Mouse (Mus musculus): ENCODE data around the gene 1700020D05Rik. TPM values are rescaled to one million over a fixed set of nuclear protein-coding genes. Genes with fewer than 3 reads are reported as not detected.
"Not testable (repeated sequence)": the region's sequence is repeated elsewhere in the genome, so short reads cannot be mapped to it uniquely, and the experiment has no call there.

Gene 1700020D05Rik
- polyA plus RNA-seq, 1 experiment from 2014 or later, result not detected

DNA sequence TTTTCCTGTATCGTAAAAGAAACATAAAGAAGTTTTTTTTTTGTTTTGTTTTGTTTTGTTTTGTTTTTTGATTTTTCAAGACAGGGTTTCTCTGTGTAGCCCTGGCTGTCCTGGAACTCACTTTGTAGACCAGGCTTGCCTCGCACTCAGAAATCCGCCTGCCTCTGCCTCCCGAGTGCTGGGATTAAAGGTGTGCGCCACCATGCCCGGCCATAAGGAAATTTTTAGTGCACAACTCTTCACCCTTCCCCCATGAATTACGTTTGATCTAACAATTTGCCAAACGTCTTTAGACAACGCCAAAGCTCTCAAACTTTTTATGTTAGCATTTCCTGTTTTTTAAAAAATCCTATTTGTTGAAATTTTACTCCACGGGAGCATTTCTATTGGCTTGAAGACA, 13.9 kb downstream of the 1700020D05Rik start:
- not testable (repeated sequence) for H3K9ac ChIP-seq (ENCODE audit: low read length); H3K9me3 ChIP-seq (replicated peaks; ENCODE audit: control insufficient read depth, low read length); ATAC-seq (replicated peaks; ENCODE audit: extremely low read depth, insufficient read depth, low FRiP score); H3K27me3 ChIP-seq (ENCODE audit: control insufficient read depth, insufficient read depth, low read length)
- H3K27ac ChIP-seq (ENCODE audit: low read length), result peak overlapping the region; percentile 100
- H3K4me3 ChIP-seq (ENCODE audit: low read length), result peak overlapping the region; percentile 95
- WGBS, result 44% methylated on average over 10 of the region's 10 CpGs
- H3K36me3 ChIP-seq (ENCODE audit: control insufficient read depth, insufficient read depth), result peaks cover 30% of the 10 kb centered on the region
- peaks cover 34% of the 10 kb centered on the region for H3K4me1 ChIP-seq (ENCODE audit: control insufficient read depth, insufficient read depth, low read length)
- H3K4me2 ChIP-seq (ENCODE audit: low read depth, low read length), result peak overlapping the region; percentile 71

DNA sequence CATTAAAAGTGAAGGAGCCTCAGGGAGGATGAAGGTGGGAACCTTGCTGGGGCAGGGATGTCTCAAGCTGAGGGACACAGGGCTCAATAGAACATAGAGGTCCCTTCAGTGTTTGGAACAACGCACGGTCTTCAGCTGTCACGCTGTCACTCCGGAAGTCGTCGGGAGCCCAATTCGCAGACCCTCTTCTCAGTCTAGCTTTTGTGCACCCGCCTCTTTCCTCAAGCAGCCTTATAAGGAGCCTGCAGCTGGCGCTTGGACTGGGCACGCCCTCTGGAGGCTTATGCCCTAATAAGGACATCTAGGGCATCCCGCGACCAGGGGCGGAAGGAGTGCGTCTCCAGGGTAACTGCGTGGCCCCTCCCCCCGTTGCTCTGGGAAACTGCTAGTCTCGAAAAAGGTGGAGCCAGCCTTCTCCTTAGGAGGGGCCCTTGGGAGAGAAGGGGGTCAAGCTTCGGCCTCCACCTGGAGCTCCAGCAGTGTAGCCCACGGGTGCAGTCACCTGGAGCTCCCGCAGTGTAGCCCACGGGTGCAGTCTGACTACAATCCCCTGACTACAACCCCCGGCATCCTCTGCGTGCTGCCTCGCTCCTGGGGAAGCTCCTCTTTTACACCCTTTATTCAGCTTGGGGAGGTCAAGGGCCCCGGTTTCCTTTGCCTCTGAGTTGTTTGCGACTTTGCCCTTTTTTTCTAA, 14.6 kb downstream of the 1700020D05Rik start:
- under 1% methylated on average over 26 of the region's 26 CpGs for WGBS
- peak; percentile 77 for ATAC-seq (replicated peaks; ENCODE audit: extremely low read depth, insufficient read depth, low FRiP score)

DNA sequence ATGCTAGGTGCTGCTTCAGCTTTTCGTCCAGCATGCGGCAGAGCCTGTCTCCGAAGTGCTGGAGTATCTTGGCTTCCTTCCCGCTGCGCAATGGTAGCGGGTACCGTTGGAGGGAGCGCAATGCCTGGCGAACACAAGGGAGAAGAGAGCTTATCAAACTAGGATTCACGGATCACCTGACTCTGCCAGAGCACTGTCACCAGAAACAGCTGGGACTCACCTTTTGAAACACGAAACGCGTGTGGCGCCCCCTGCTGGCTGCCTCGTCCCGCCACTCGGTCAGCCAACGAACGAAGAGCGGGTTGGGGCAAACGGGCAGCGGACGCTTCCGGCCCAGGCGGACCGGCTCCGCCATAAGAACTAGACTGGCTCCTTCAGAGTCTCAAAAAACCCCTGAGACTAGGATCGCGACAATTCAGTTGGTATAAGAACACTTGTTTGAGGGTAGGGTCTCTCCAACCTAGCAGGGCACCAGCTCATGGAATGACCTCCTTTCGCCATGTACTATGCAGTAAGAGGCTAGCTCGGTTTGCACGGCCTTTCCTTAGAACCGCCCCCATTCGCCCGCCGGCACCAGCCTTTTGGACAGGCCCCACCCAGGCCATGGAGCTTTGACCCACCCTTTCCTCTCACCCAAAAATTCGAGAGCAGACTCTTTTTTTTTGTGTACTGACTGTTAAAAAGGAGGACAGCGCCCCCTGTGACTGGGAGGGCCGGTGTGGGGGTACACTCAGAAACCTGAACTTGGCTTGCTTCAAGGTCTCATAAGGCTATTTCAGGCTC, 15.6 kb downstream of the 1700020D05Rik start, which contains the start of gene Mus81:
Mus81 (minus strand) TSS at position 635 of the 783 bp plus-strand sequence.
- WGBS, result under 1% methylated on average over 39 of the region's 39 CpGs
- Histone ChIP-seq H3K4me2 (ENCODE audit: low read depth, low read length) (peak within 1 kb of the TSS; percentile 71), H3K27ac (ENCODE audit: low read length) (peak within 1 kb of the TSS; percentile 100), H3K27me3 (ENCODE audit: control insufficient read depth, insufficient read depth, low read length) (no peaks in the 10 kb centered on the region), H3K4me3 (ENCODE audit: low read length) (peak within 1 kb of the TSS; percentile 69), H3K36me3 (ENCODE audit: control insufficient read depth, insufficient read depth) (peaks cover 15% of the 10 kb centered on the region), H3K4me1 (ENCODE audit: control insufficient read depth, insufficient read depth, low read length) (peaks cover 32% of the 10 kb centered on the region), H3K9ac (ENCODE audit: low read length) (peak within 1 kb of the TSS; percentile 83), H3K9me3 (replicated peaks; ENCODE audit: control insufficient read depth, low read length) (no peaks in the 10 kb centered on the region)
- peak; percentile 68 for ATAC-seq (replicated peaks; ENCODE audit: extremely low read depth, insufficient read depth, low FRiP score)

More for the DNA sequence above, 14.6 kb downstream of the 1700020D05Rik start:
- peak overlapping the region; percentile 83 for H3K9ac ChIP-seq (ENCODE audit: low read length)
- no peaks in the 10 kb centered on the region for H3K9me3 ChIP-seq (replicated peaks; ENCODE audit: control insufficient read depth, low read length)
- H3K4me3 ChIP-seq (ENCODE audit: low read length), result peak overlapping the region; percentile 69
- H3K27me3 ChIP-seq (ENCODE audit: control insufficient read depth, insufficient read depth, low read length), result no peaks in the 10 kb centered on the region
- peaks cover 34% of the 10 kb centered on the region for H3K4me1 ChIP-seq (ENCODE audit: control insufficient read depth, insufficient read depth, low read length)
- peaks cover 23% of the 10 kb centered on the region for H3K36me3 ChIP-seq (ENCODE audit: control insufficient read depth, insufficient read depth)
- peak overlapping the region; percentile 100 for H3K27ac ChIP-seq (ENCODE audit: low read length)
- H3K4me2 ChIP-seq (ENCODE audit: low read depth, low read length), result peak overlapping the region; percentile 71

DNA sequence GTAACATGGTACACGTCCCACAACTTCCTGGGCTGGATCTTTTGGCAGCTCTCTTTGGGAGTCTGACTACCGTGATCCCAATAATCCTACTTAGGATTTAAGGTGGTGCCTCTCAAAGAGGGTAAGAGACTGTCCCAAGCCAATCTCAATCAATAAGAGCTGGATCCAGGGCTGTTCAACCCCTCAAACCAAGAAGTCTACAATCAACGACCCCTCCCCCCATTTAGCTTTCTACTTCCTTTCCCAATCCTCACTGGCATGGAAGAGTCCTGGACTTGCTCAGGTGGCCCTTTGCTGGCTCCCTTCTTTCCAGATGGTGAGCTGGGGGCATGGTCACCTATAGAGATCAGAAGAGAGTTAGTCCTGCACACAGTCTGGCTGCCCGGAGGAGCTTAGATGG, 16.8 kb downstream of the 1700020D05Rik start:
- Histone ChIP-seq H3K9me3 (replicated peaks; ENCODE audit: control insufficient read depth, low read length) (no peaks in the 10 kb centered on the region), H3K4me2 (ENCODE audit: low read depth, low read length) (peak overlapping the region; percentile 17; the same call in 1 of the 2 replicates), H3K27me3 (ENCODE audit: control insufficient read depth, insufficient read depth, low read length) (no peaks in the 10 kb centered on the region), H3K4me3 (ENCODE audit: low read length) (no peak overlapping the region; the same call in 1 of the 2 replicates), H3K4me1 (ENCODE audit: control insufficient read depth, insufficient read depth, low read length) (peaks cover 21% of the 10 kb centered on the region), H3K9ac (ENCODE audit: low read length) (no peak overlapping the region), H3K27ac (ENCODE audit: low read length) (no peak overlapping the region), H3K36me3 (ENCODE audit: control insufficient read depth, insufficient read depth) (peaks cover 21% of the 10 kb centered on the region)
- 77% methylated on average over 4 of the region's 4 CpGs for WGBS
- no peak for ATAC-seq (replicated peaks; ENCODE audit: extremely low read depth, insufficient read depth, low FRiP score)

DNA sequence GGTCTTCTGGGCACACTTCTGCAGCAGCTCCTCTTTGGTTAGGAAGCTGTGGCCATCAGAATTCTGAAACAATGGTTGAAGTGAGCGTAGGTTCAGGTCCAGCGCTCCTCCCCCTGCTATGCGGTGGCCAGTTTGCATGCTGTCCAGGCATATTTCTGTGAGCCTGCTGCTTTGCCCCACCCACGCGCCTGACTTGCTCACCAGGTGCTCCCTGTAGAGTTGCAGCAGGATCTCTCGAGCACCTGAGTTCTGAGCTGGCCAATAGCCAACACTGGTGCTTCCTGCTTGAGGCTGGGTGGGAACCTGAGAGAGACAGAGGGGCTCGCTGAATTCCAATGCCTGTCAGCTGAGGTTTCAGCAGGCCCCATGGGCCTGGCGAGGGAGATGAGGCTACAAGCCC, 17.3 kb downstream of the 1700020D05Rik start:
- H3K36me3 ChIP-seq (ENCODE audit: control insufficient read depth, insufficient read depth), result peaks cover 25% of the 10 kb centered on the region
- no peak overlapping the region for H3K27ac ChIP-seq (ENCODE audit: low read length)
- ATAC-seq (replicated peaks; ENCODE audit: extremely low read depth, insufficient read depth, low FRiP score), result no peak
- WGBS, result 80% methylated on average over 8 of the region's 8 CpGs
- H3K9ac ChIP-seq (ENCODE audit: low read length), result no peak overlapping the region
- no peak overlapping the region for H3K4me2 ChIP-seq (ENCODE audit: low read depth, low read length)
- H3K4me3 ChIP-seq (ENCODE audit: low read length), result no peak overlapping the region
- H3K27me3 ChIP-seq (ENCODE audit: control insufficient read depth, insufficient read depth, low read length), result no peaks in the 10 kb centered on the region
- H3K9me3 ChIP-seq (replicated peaks; ENCODE audit: control insufficient read depth, low read length), result no peaks in the 10 kb centered on the region
- H3K4me1 ChIP-seq (ENCODE audit: control insufficient read depth, insufficient read depth, low read length), result peaks cover 20% of the 10 kb centered on the region

DNA sequence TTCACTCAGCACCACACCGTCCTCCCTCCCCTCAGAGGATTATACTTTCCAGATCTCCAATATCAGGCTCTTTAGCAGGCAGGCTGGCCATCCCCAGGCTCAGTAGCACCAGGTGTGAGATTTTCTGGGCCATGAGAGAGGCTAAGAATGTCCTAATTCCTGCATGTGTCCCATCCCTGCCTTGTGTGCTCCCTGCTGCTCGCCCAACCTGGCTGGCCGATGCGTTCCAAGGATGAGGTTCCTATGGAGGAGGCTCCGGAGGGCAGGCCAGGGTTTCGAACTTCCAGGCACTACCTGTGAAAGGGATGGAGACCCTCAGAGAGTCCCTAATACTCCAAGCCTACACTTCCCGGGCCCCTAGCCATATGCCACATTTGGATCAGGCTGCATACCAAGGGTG, 17.8 kb downstream of the 1700020D05Rik start:
- WGBS, result 91% methylated on average over 7 of the region's 7 CpGs
- Histone ChIP-seq H3K27ac (ENCODE audit: low read length) (no peak overlapping the region), H3K9ac (ENCODE audit: low read length) (no peak overlapping the region), H3K4me1 (ENCODE audit: control insufficient read depth, insufficient read depth, low read length) (peaks cover 20% of the 10 kb centered on the region), H3K4me2 (ENCODE audit: low read depth, low read length) (no peak overlapping the region), H3K36me3 (ENCODE audit: control insufficient read depth, insufficient read depth) (peaks cover 26% of the 10 kb centered on the region), H3K9me3 (replicated peaks; ENCODE audit: control insufficient read depth, low read length) (no peaks in the 10 kb centered on the region), H3K27me3 (ENCODE audit: control insufficient read depth, insufficient read depth, low read length) (no peaks in the 10 kb centered on the region), H3K4me3 (ENCODE audit: low read length) (no peak overlapping the region)
- no peak for ATAC-seq (replicated peaks; ENCODE audit: extremely low read depth, insufficient read depth, low FRiP score)

DNA sequence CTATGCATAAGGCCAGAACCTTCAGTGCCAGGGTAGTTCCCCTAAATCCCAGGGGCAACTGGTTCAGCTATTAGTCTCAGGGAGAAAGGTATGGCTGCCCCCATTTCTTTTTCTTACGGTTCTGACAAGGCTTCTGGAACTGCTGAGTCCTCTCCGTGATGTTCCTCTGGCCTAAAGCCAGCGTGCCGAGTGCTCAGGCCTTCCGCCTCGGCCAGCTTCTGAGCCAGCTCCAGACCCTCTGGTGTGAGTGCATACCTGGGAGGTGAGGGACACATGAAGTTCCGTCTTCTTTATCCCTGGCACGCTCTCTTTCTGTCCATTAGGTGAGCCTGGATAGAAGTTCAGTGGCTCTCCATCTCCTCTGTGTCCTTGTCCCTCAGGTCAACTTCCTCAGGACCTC, 18.2 kb downstream of the 1700020D05Rik start:
- peaks cover 20% of the 10 kb centered on the region for H3K4me1 ChIP-seq (ENCODE audit: control insufficient read depth, insufficient read depth, low read length)
- no peak overlapping the region for H3K27ac ChIP-seq (ENCODE audit: low read length)
- no peak overlapping the region for H3K9ac ChIP-seq (ENCODE audit: low read length)
- H3K4me2 ChIP-seq (ENCODE audit: low read depth, low read length), result no peak overlapping the region
- no peak for ATAC-seq (replicated peaks; ENCODE audit: extremely low read depth, insufficient read depth, low FRiP score)
- peaks cover 29% of the 10 kb centered on the region for H3K36me3 ChIP-seq (ENCODE audit: control insufficient read depth, insufficient read depth)
- H3K4me3 ChIP-seq (ENCODE audit: low read length), result no peak overlapping the region
- H3K9me3 ChIP-seq (replicated peaks; ENCODE audit: control insufficient read depth, low read length), result no peaks in the 10 kb centered on the region
- no peaks in the 10 kb centered on the region for H3K27me3 ChIP-seq (ENCODE audit: control insufficient read depth, insufficient read depth, low read length)
- WGBS, result 87% methylated on average over 8 of the region's 8 CpGs

DNA sequence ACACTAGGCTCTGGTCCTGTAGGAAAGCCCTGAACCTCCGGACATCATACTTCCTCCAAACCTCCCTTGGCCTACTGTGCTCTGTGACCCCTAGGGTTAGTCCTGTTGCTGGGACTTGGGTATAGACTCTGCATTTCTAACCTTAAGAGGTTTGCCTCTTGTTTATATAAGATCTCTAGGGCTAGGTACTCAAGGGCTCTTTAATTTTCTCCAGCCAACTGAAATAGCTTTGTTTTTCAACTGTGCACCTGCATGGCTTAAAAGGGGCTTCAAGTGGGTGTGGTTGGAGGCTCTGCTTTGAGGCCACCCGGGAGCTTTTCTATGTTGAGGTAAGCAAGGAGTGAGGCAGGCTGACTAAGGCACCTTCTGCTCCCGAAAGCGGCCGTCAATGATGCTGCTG, 19.1 kb downstream of the 1700020D05Rik start:
- Histone ChIP-seq H3K9ac (ENCODE audit: low read length) (no peak overlapping the region), H3K27ac (ENCODE audit: low read length) (no peak overlapping the region)
- ATAC-seq (replicated peaks; ENCODE audit: extremely low read depth, insufficient read depth, low FRiP score), result no peak

More for the DNA sequence above, 19.1 kb downstream of the 1700020D05Rik start:
- H3K27me3 ChIP-seq (ENCODE audit: control insufficient read depth, insufficient read depth, low read length), result no peaks in the 10 kb centered on the region
- H3K4me1 ChIP-seq (ENCODE audit: control insufficient read depth, insufficient read depth, low read length), result peaks cover 16% of the 10 kb centered on the region
- 81% methylated on average over 5 of the region's 5 CpGs for WGBS
- no peaks in the 10 kb centered on the region for H3K9me3 ChIP-seq (replicated peaks; ENCODE audit: control insufficient read depth, low read length)
- no peak overlapping the region for H3K4me2 ChIP-seq (ENCODE audit: low read depth, low read length)
- H3K4me3 ChIP-seq (ENCODE audit: low read length), result no peak overlapping the region
- H3K36me3 ChIP-seq (ENCODE audit: control insufficient read depth, insufficient read depth), result peaks cover 33% of the 10 kb centered on the region

All from heart, embryonic 16.5 days (tissue).